ENCODE assay signal across 9 mouse cellular contexts in genomic region chr2:64095561-64095960, GRCm38 (mm10). TPM values are rescaled to one million over a fixed set of nuclear protein-coding genes. Genes with fewer than 3 reads are reported as not detected.
DNase-seq lines count a peak whose midpoint lies in the region; ATAC-seq and TF ChIP-seq lines count a peak whose summit lies in the region.
"Had no signal": no experiment of that assay in that cellular context is flagged by ENCODE, and none has a peak within 500 bp of the region (broad histone marks: within the 10 kb centered on the region; RNA-seq: fewer than 3 reads in every experiment).

No protein-coding gene starts in this region.

- no peak for TF ChIP-seq CTCF in kidney, adult 2 months (conservative IDR thresholded peaks at IDR 0.05; ENCODE audit: insufficient read depth, insufficient read length, low read depth, low read length)
- no peak for TF ChIP-seq CTCF in layer of hippocampus, adult 2 months (conservative IDR thresholded peaks at IDR 0.05)

- peak overlapping the region; percentile 38 for H3K4me2 ChIP-seq in forebrain, embryonic 15.5 days (replicated peaks)
- H3K4me2 ChIP-seq in neural tube, embryonic 12.5 days (replicated peaks) = peak overlapping the region; percentile 82

- no peak for ATAC-seq in forebrain, embryonic 15.5 days (replicated peaks)
- no peak for ATAC-seq in neural tube, embryonic 12.5 days (ENCODE audit: low FRiP score, low read depth)

- H3K36me3 ChIP-seq in kidney, adult 2 months (ENCODE audit: control insufficient read depth, insufficient read depth, low read length) = no peaks in the 10 kb centered on the region
- H3K36me3 ChIP-seq in forebrain, embryonic 15.5 days = no peaks in the 10 kb centered on the region
- no peaks in the 10 kb centered on the region for H3K36me3 ChIP-seq in limb, embryonic 10.5 days
- no peaks in the 10 kb centered on the region for H3K36me3 ChIP-seq in neural tube, embryonic 12.5 days

- H3K9me3 ChIP-seq in forebrain, embryonic 15.5 days = no peaks in the 10 kb centered on the region
- H3K9me3 ChIP-seq in limb, embryonic 10.5 days (replicated peaks) = no peaks in the 10 kb centered on the region
- H3K9me3 ChIP-seq in neural tube, embryonic 12.5 days = no peaks in the 10 kb centered on the region

- DNase-seq in kidney, adult 2 months = peak; percentile 29
- DNase-seq in kidney, adult 9 months = no peak
- peak; percentile 41 for DNase-seq in limb, embryonic 10.5 days (ENCODE audit: low spot score)
- no peak for DNase-seq in left cerebral cortex, adult 18-20 months (ENCODE audit: low spot score in 2 of 2)
- DNase-seq in ovary, adult 18-20 months (ENCODE audit: low spot score) = no peak
- DNase-seq in layer of hippocampus, adult 2 months (ENCODE audit: low spot score in 2 of 2) = no peak

- no peaks in the 10 kb centered on the region for H3K27me3 ChIP-seq in kidney, adult 2 months (replicated peaks; ENCODE audit: control insufficient read depth, insufficient read depth, low read length)
- peaks cover 13% of the 10 kb centered on the region; the same call in 1 of the 2 replicates for H3K27me3 ChIP-seq in forebrain, embryonic 15.5 days
- H3K27me3 ChIP-seq in limb, embryonic 10.5 days (ENCODE audit: low read depth, poor library complexity, severe bottlenecking) = no peaks in the 10 kb centered on the region
- H3K27me3 ChIP-seq in neural tube, embryonic 12.5 days (replicated peaks) = no peaks in the 10 kb centered on the region
- H3K27me3 ChIP-seq: CH12.LX had no signal

- H3K27ac ChIP-seq in kidney, adult 2 months (ENCODE audit: insufficient read depth, low read depth, low read length) = peak overlapping the region; percentile 13; the same call in 1 of the 2 replicates
- H3K27ac ChIP-seq in forebrain, embryonic 15.5 days (replicated peaks) = peak overlapping the region; percentile 43; the same call in 1 of the 2 replicates
- peak overlapping the region; percentile 75 for H3K27ac ChIP-seq in limb, embryonic 10.5 days
- no peak overlapping the region for H3K27ac ChIP-seq in neural tube, embryonic 12.5 days
- no peak overlapping the region for H3K27ac ChIP-seq in layer of hippocampus, adult 2 months

- no peak for TF ChIP-seq POLR2A in kidney, adult 2 months (IDR thresholded peaks at IDR 0.05; ENCODE audit: low read depth, low read length)

- peak overlapping the region; percentile 30; the same call in 1 of the 2 replicates for H3K9ac ChIP-seq in forebrain, embryonic 15.5 days (replicated peaks)
- H3K9ac ChIP-seq in neural tube, embryonic 12.5 days = peak overlapping the region; percentile 54; the same call in 1 of the 2 replicates

- no peaks in the 10 kb centered on the region for H3K4me1 ChIP-seq in kidney, adult 2 months (ENCODE audit: control insufficient read depth, insufficient read depth, low read length)
- H3K4me1 ChIP-seq in forebrain, embryonic 15.5 days = peaks cover 29% of the 10 kb centered on the region
- peaks cover 45% of the 10 kb centered on the region for H3K4me1 ChIP-seq in limb, embryonic 10.5 days
- H3K4me1 ChIP-seq in neural tube, embryonic 12.5 days = peaks cover 20% of the 10 kb centered on the region

- peak overlapping the region; percentile 13; the same call in 1 of the 2 replicates for H3K4me3 ChIP-seq in kidney, adult 2 months (ENCODE audit: insufficient read depth, low read depth, low read length)
- H3K4me3 ChIP-seq in forebrain, embryonic 15.5 days = peak overlapping the region; percentile 80
- peak overlapping the region; percentile 84 for H3K4me3 ChIP-seq in limb, embryonic 10.5 days
- peak overlapping the region; percentile 32 for H3K4me3 ChIP-seq in neural tube, embryonic 12.5 days
- H3K4me3 ChIP-seq in layer of hippocampus, adult 2 months = no peak overlapping the region

- 69% methylated on average over 5 of the region's 5 CpGs for WGBS in kidney, adult 2 months
- WGBS in forebrain, embryonic 15.5 days = 22% methylated on average over 5 of the region's 5 CpGs
- 15% methylated on average over 5 of the region's 5 CpGs for WGBS in limb, embryonic 10.5 days
- 16% methylated on average over 5 of the region's 5 CpGs for WGBS in neural tube, embryonic 12.5 days

RNA-seq across cellular contexts. Expression of gene Fign, which starts 2.3 kb away (rescaled TPM):
- 3.6 and 3.7 TPM in 2 replicates for polyA plus RNA-seq in kidney, adult 2 months (2012; rRNA removed)
- 6.1 and 6.6 TPM in 2 replicates for polyA plus RNA-seq in forebrain, embryonic 15.5 days (2015; fragmentation: Nextera tagmentation; extraction: Ambion mirVana)
- polyA plus RNA-seq in limb, embryonic 10.5 days (2016; fragmentation: Nextera tagmentation; extraction: Ambion mirVana) = 16.6 and 20.4 TPM in 2 replicates
- 15.2 and 16.2 TPM in 2 replicates for polyA plus RNA-seq in neural tube, embryonic 12.5 days (2016; fragmentation: Nextera tagmentation; extraction: Ambion mirVana)
- total RNA-seq in left cerebral cortex, adult 18-20 months (2021) = 1 to 10 TPM; 3.0 to 4.3 TPM
- 1 to 10 TPM; 1.2 to 1.4 TPM for total RNA-seq in layer of hippocampus, adult 2 months (2021)
- total RNA-seq: CH12.LX had no signal

Comparison
In these comparisons a context has a peak if more than half of its experiments do, and no peak if none do; other contexts are left out.
1. DNase-seq: peak in kidney, adult 2 months (single experiment) and limb, embryonic 10.5 days (single experiment); none in kidney, adult 9 months (single experiment), left cerebral cortex, adult 18-20 months (0 of 2), ovary, adult 18-20 months (single experiment) and layer of hippocampus, adult 2 months (0 of 2).
2. H3K27ac ChIP-seq: peak in kidney, adult 2 months (single experiment), forebrain, embryonic 15.5 days (single experiment) and limb, embryonic 10.5 days (single experiment); none in neural tube, embryonic 12.5 days (single experiment) and layer of hippocampus, adult 2 months (single experiment).